Mouse (Mus musculus): ENCODE measurements around the gene Arl6ip5. TPM values are rescaled to one million over a fixed set of nuclear protein-coding genes. Genes with fewer than 3 reads are reported as not detected.

Arl6ip5 gene
- polyA plus RNA-seq, 1 experiment from 2014 or later, result 82.7 TPM

DNA sequence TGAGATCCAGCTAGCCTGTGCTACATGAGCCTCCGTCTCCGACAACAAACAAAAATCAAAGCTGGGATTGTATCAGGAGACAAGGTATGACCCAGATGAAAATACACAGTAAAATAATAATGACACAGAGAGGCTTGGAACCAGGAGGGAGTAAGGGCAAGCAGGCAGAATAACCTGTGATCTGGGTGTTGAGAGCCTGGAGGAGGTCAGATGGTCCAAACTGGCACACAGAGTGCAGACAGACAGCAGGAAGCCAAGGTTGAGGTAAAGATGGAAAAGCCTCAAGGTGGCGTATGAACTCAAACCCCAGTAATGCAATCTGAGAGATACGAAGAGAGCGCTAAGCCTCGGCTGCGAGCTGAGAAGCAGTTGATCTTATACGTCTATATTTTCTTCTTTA, 14.0 kb downstream of the Arl6ip5 start:
- Histone ChIP-seq H3K4me2 (no peak overlapping the region), H3K4me1 (peaks cover 52% of the 10 kb centered on the region), H3K27ac (replicated peaks) (no peak overlapping the region), H3K36me3 (peaks cover 31% of the 10 kb centered on the region), H3K27me3 (replicated peaks) (no peaks in the 10 kb centered on the region), H3K4me3 (no peak overlapping the region), H3K9me3 (no peaks in the 10 kb centered on the region), H3K9ac (no peak overlapping the region)
- 90% methylated on average over 8 of the region's 8 CpGs for WGBS
- ATAC-seq (ENCODE audit: extremely low read depth, insufficient number of reproducible peaks, low FRiP score, low TSS enrichment), result no peak

GRCm38 (mm10) chr6:97226083-97226491, 15.6 kb downstream of the Arl6ip5 start:
- peak overlapping the region; percentile 56 for H3K9ac ChIP-seq
- no peaks in the 10 kb centered on the region for H3K27me3 ChIP-seq (replicated peaks)
- no peak overlapping the region for H3K4me3 ChIP-seq
- H3K36me3 ChIP-seq, result peaks cover 46% of the 10 kb centered on the region
- H3K4me2 ChIP-seq, result 0 out of 2 replicates have a peak overlapping the region, but pooled peaks have one; percentile 13
- peaks cover 50% of the 10 kb centered on the region for H3K4me1 ChIP-seq
- peak; percentile 35; the same call in 1 of the 2 replicates for ATAC-seq (ENCODE audit: extremely low read depth, insufficient number of reproducible peaks, low FRiP score, low TSS enrichment)
- no peaks in the 10 kb centered on the region for H3K9me3 ChIP-seq
- H3K27ac ChIP-seq (replicated peaks), result peak overlapping the region; percentile 91
- WGBS, result 24% methylated on average over 1 of the region's 1 CpGs

GRCm38 (mm10) chr6:97227067-97227847, 16.8 kb downstream of the Arl6ip5 start:
- no peak overlapping the region for H3K9ac ChIP-seq
- peaks cover 58% of the 10 kb centered on the region for H3K36me3 ChIP-seq
- peaks cover 38% of the 10 kb centered on the region for H3K4me1 ChIP-seq
- WGBS, result 94% methylated on average over 9 of the region's 9 CpGs
- no peaks in the 10 kb centered on the region for H3K9me3 ChIP-seq
- no peaks in the 10 kb centered on the region for H3K27me3 ChIP-seq (replicated peaks)
- H3K4me3 ChIP-seq, result no peak overlapping the region
- peak overlapping the region; percentile 91 for H3K27ac ChIP-seq (replicated peaks)
- no peak overlapping the region for H3K4me2 ChIP-seq
- ATAC-seq (ENCODE audit: extremely low read depth, insufficient number of reproducible peaks, low FRiP score, low TSS enrichment), result no peak

DNA sequence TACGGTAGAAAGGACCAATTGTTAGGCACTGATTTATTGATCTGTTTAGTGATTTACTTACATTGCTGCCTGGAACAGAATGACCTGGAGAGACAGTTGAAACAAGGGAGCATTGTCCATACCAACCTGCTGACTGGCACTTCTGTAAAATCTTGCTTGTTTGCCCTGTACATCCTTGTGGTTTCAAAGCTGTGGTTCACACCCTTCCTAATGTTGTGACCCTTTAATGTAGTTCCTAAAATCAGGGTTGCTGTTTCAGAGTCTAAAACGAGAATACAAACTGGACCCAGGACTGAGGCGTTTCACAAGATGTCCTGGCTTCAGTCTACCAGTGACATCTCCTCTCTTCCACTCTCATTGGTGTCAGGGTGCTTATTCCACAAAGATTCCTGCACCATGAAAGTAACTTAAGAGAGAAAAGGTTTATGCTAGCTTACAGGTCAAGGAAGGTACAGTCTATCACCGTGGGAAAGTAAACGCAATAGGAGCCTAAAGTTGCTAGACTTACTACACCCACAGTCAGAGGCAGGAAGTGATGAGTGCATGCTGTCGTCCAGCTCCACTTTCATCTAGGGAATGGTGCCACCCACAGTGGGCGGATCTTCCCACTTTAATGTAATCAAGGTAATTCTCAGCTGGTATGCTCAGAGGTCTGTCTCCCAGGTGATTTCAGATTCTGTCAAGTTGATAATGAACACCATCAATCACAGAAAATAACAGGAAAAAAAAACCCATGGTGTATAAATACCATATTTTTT, 24.6 kb downstream of the Arl6ip5 start:
- H3K9me3 ChIP-seq, result peaks cover 7% of the 10 kb centered on the region
- H3K4me2 ChIP-seq, result no peak overlapping the region
- 86% methylated on average over 7 of the region's 7 CpGs for WGBS
- ATAC-seq (ENCODE audit: extremely low read depth, insufficient number of reproducible peaks, low FRiP score, low TSS enrichment), result no peak
- peaks cover 72% of the 10 kb centered on the region for H3K36me3 ChIP-seq
- H3K4me1 ChIP-seq, result no peaks in the 10 kb centered on the region
- H3K9ac ChIP-seq, result no peak overlapping the region
- H3K4me3 ChIP-seq, result no peak overlapping the region
- no peak overlapping the region for H3K27ac ChIP-seq (replicated peaks)
- no peaks in the 10 kb centered on the region for H3K27me3 ChIP-seq (replicated peaks)

DNA sequence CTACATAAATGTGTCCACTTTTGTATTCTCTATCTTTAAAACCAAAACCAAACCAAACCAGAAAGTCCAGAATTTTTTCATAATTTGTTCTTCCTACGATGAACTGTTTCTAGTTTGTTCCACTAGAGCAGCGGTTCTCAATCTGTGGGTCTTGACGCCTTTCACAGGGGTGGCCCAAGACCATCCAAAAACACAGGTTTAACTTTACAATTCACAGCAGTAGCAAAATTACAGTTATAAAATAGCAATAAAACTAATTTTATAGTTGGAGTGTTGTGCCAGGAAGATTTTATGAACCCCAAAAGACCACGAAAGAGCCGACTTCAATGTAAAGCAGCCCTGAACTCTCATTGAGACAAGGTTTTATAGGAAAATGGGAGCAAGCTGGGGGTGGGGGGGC, 25.6 kb downstream of the Arl6ip5 start:
- Histone ChIP-seq H3K27me3 (replicated peaks) (no peaks in the 10 kb centered on the region), H3K36me3 (peaks cover 68% of the 10 kb centered on the region), H3K27ac (replicated peaks) (no peak overlapping the region), H3K4me1 (no peaks in the 10 kb centered on the region), H3K9me3 (peaks cover 7% of the 10 kb centered on the region), H3K9ac (no peak overlapping the region), H3K4me3 (no peak overlapping the region), H3K4me2 (no peak overlapping the region)
- no peak for ATAC-seq (ENCODE audit: extremely low read depth, insufficient number of reproducible peaks, low FRiP score, low TSS enrichment)
- WGBS, result 94% methylated on average over 5 of the region's 5 CpGs

GRCm38 (mm10) chr6:97239360-97239759, 28.9 kb downstream of the Arl6ip5 start:
- Histone ChIP-seq H3K27ac (replicated peaks) (no peak overlapping the region), H3K9ac (no peak overlapping the region), H3K4me3 (no peak overlapping the region), H3K4me1 (no peaks in the 10 kb centered on the region), H3K36me3 (peaks cover 39% of the 10 kb centered on the region), H3K27me3 (replicated peaks) (no peaks in the 10 kb centered on the region), H3K4me2 (no peak overlapping the region), H3K9me3 (peaks cover 7% of the 10 kb centered on the region)
- no peak for ATAC-seq (ENCODE audit: extremely low read depth, insufficient number of reproducible peaks, low FRiP score, low TSS enrichment)
- 94% methylated on average over 6 of the region's 6 CpGs for WGBS

- Histone ChIP-seq H3K27me3 (replicated peaks) (no peaks in the 10 kb centered on the region), H3K4me3 (no peak overlapping the region), H3K36me3 (peaks cover 31% of the 10 kb centered on the region), H3K4me2 (no peak overlapping the region), H3K4me1 (0 out of 2 replicates have a peak, but pooled peaks cover under 1% of the 10 kb centered on the region), H3K9me3 (peaks cover 7% of the 10 kb centered on the region), H3K27ac (replicated peaks) (no peak overlapping the region), H3K9ac (no peak overlapping the region)
- 74% methylated on average over 5 of the region's 5 CpGs for WGBS
- ATAC-seq (ENCODE audit: extremely low read depth, insufficient number of reproducible peaks, low FRiP score, low TSS enrichment), result no peak
Observed at GRCm38 (mm10) chr6:97240092-97240491, 29.6 kb downstream of the Arl6ip5 start.

DNA sequence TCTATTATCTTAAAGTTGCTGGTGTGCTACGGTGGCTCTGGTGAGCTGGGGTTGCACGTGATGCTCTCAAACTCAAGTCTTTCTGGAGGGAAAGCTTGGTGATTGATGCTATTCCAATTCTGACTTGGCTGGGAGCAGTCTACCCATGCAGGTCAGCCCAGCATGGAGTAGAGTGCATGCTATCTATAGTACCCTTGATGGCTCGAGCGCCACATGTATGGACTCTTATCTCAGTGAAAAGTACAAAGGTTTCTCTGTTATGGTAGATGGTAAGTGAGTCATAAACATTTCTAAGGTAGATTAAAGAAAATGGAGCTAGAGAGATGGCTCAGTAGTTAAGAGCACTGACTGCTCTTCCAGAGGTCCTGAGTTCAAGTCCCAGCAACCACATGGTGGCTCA, 32.0 kb downstream of the Arl6ip5 start:
- H3K9me3 ChIP-seq, result peaks cover 7% of the 10 kb centered on the region
- no peak overlapping the region for H3K4me3 ChIP-seq
- no peak for ATAC-seq (ENCODE audit: extremely low read depth, insufficient number of reproducible peaks, low FRiP score, low TSS enrichment)
- H3K27me3 ChIP-seq (replicated peaks), result no peaks in the 10 kb centered on the region
- no peak overlapping the region for H3K27ac ChIP-seq (replicated peaks)
- H3K4me2 ChIP-seq, result no peak overlapping the region
- H3K9ac ChIP-seq, result no peak overlapping the region
- H3K4me1 ChIP-seq, result peaks cover 6% of the 10 kb centered on the region; the same call in 1 of the 2 replicates
- WGBS, result 78% methylated on average over 4 of the region's 4 CpGs
- peaks cover 36% of the 10 kb centered on the region for H3K36me3 ChIP-seq

- H3K4me2 ChIP-seq, result no peak overlapping the region
- H3K4me1 ChIP-seq, result peaks cover 6% of the 10 kb centered on the region; the same call in 1 of the 2 replicates
- no peak overlapping the region for H3K9ac ChIP-seq
- H3K36me3 ChIP-seq, result peaks cover 18% of the 10 kb centered on the region
- H3K27me3 ChIP-seq (replicated peaks), result no peaks in the 10 kb centered on the region
- H3K27ac ChIP-seq (replicated peaks), result no peak overlapping the region
- ATAC-seq (ENCODE audit: extremely low read depth, insufficient number of reproducible peaks, low FRiP score, low TSS enrichment), result no peak
- H3K9me3 ChIP-seq, result no peaks in the 10 kb centered on the region
- H3K4me3 ChIP-seq, result no peak overlapping the region
Observed at GRCm38 (mm10) chr6:97245200-97245599, 34.7 kb downstream of the Arl6ip5 start.

DNA sequence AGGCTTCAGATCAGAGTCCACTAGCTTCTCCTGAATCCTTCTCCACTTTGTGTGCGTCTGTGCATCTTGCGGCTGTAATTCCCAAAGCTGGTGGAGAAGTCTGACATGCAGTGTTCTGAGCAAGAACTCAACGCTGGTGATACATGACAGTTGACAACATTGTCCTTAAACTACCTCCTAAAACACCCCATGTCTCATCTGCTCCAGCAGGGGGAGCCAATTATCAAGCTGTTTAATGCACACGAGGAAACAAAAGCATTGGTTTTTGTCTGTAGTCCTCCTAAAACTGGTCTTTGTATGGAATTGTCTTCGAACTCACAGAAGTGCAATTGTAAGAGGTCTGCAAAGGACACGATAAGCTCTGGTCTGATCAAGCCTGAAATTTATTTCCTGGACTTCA, 40.5 kb downstream of the Arl6ip5 start:
- H3K9me3 ChIP-seq, result no peaks in the 10 kb centered on the region
- H3K27me3 ChIP-seq (replicated peaks), result no peaks in the 10 kb centered on the region
- 31% methylated on average over 6 of the region's 6 CpGs for WGBS
- peak overlapping the region; percentile 72; the same call in 1 of the 2 replicates for H3K9ac ChIP-seq
- peak overlapping the region; percentile 65 for H3K4me2 ChIP-seq
- H3K27ac ChIP-seq (replicated peaks), result no peak overlapping the region
- H3K4me3 ChIP-seq, result peak overlapping the region; percentile 49
- peaks cover 14% of the 10 kb centered on the region for H3K36me3 ChIP-seq
- ATAC-seq (ENCODE audit: extremely low read depth, insufficient number of reproducible peaks, low FRiP score, low TSS enrichment), result no peak
- peaks cover 12% of the 10 kb centered on the region; the same call in 1 of the 2 replicates for H3K4me1 ChIP-seq

DNA sequence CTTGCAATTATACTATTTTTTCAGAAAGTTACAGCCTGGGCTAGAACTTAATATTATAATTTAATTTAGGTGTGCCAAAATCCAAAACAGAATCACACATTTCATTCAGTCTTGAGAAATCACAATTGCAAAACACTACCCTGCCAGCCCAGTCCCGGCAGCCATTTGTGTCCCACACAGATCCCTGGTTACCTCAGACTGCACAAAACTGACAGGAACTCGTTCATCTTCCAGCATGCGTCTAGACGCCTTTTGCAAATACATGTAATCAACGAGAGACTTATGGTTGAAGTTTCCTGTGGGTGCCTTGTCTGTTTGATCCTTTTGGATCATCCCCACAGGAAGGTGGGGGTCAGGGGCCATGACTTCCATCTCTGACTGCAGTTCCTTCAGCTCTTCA, 41.6 kb downstream of the Arl6ip5 start:
- peak overlapping the region; percentile 95 for H3K27ac ChIP-seq (replicated peaks)
- H3K4me2 ChIP-seq, result peak overlapping the region; percentile 65
- peak overlapping the region; percentile 72 for H3K9ac ChIP-seq
- peaks cover 10% of the 10 kb centered on the region for H3K36me3 ChIP-seq
- H3K9me3 ChIP-seq, result no peaks in the 10 kb centered on the region
- H3K4me1 ChIP-seq, result peaks cover 12% of the 10 kb centered on the region; the same call in 1 of the 2 replicates
- ATAC-seq (ENCODE audit: extremely low read depth, insufficient number of reproducible peaks, low FRiP score, low TSS enrichment), result no peak
- H3K27me3 ChIP-seq (replicated peaks), result no peaks in the 10 kb centered on the region
- 20% methylated on average over 5 of the region's 5 CpGs for WGBS
- peak overlapping the region; percentile 49 for H3K4me3 ChIP-seq
